ENCODE assay signal across 8 mouse cellular contexts in the genomic region with DNA sequence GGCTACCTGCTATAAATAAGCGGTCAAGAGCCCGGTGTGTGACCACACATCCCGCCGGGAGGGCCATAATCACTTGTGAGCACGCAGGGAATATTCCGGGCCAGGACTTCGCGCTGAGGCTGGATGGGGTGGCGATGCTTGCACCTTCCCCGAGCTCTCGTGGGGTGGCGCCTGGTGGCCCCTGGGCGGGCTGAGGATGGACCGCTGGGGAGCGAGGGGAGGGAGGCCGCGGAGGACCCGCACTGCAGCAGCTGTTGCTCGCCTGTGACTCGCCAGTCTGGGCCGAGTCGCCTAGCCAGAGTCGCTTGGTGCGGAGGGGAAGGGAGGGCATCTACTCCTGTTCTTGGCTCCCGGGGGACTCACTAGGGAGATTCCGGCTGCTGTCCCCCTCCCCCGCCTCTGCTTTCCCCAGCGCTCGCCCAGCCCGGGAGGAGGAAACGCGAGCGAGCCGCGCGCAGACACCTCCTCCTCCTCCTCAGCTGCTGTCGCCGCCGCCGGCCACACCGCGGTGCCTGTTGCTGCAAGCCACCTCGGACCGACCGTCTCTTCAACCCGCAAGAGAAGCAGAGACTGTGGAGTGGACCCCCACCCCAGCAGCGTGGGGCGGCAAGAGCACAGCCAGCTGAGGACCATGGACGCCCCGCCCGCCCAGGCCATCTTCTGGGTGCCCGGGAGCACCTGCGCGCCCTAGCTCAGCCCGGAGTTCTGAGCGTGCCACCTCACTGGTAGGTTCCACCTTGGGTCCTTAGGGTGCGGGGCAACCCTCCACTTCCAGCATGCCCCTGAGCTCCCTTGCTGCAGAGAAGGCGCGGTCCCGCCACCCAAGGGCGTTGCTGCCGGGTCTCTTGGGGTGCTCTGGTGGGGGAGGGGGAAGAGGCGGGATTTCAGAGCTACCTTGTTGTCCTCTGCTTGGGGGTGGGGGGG. TPM values are rescaled to one million over a fixed set of nuclear protein-coding genes. Genes with fewer than 3 reads are reported as not detected.
A peak's percentile ranks its signal among the peaks of the same experiment; 100 is the strongest.
DNase-seq lines count a peak whose midpoint lies in the region; ATAC-seq and TF ChIP-seq lines count a peak whose summit lies in the region.

No protein-coding gene starts in this region.

- H3K27ac ChIP-seq in cortical plate, adult 2 months (ENCODE audit: insufficient read depth, low read length), result no peak overlapping the region
- no peak overlapping the region for H3K27ac ChIP-seq in intestine, postnatal 0 days (ENCODE audit: low read depth, low read length)
- peak overlapping the region; percentile 38 for H3K27ac ChIP-seq in limb, embryonic 10.5 days
- H3K27ac ChIP-seq in midbrain, embryonic 11.5 days (ENCODE audit: low read depth, low read length), result no peak overlapping the region

- peaks cover 2% of the 10 kb centered on the region; the same call in 1 of the 2 replicates for H3K27me3 ChIP-seq in intestine, postnatal 0 days (replicated peaks; ENCODE audit: control insufficient read depth, insufficient read depth, low read length)
- peaks cover 75% of the 10 kb centered on the region for H3K27me3 ChIP-seq in limb, embryonic 10.5 days (ENCODE audit: low read depth, poor library complexity, severe bottlenecking)
- peaks cover 27% of the 10 kb centered on the region for H3K27me3 ChIP-seq in midbrain, embryonic 11.5 days (ENCODE audit: control insufficient read depth, insufficient read depth, low read length)

- H3K4me1 ChIP-seq in cortical plate, adult 2 months (ENCODE audit: control insufficient read depth, insufficient read depth, low read length), result no peaks in the 10 kb centered on the region; the same call in 1 of the 2 replicates
- H3K4me1 ChIP-seq in intestine, postnatal 0 days (replicated peaks; ENCODE audit: control insufficient read depth, insufficient read depth, low read length), result no peaks in the 10 kb centered on the region
- H3K4me1 ChIP-seq in limb, embryonic 10.5 days, result peaks cover 31% of the 10 kb centered on the region
- H3K4me1 ChIP-seq in midbrain, embryonic 11.5 days (ENCODE audit: control insufficient read depth, insufficient read depth, low read length), result no peaks in the 10 kb centered on the region; the same call in 1 of the 2 replicates

- no peaks in the 10 kb centered on the region for H3K36me3 ChIP-seq in intestine, postnatal 0 days (ENCODE audit: control insufficient read depth, insufficient read depth)
- no peaks in the 10 kb centered on the region for H3K36me3 ChIP-seq in limb, embryonic 10.5 days
- H3K36me3 ChIP-seq in midbrain, embryonic 11.5 days (ENCODE audit: control insufficient read depth, insufficient read depth, low read length), result no peaks in the 10 kb centered on the region

- peak overlapping the region; percentile 76 for H3K4me3 ChIP-seq in cortical plate, adult 2 months (ENCODE audit: insufficient read depth, low read length)
- peak overlapping the region; percentile 70 for H3K4me3 ChIP-seq in intestine, postnatal 0 days (ENCODE audit: low read depth, low read length)
- peak overlapping the region; percentile 63 for H3K4me3 ChIP-seq in limb, embryonic 10.5 days
- peak overlapping the region; percentile 62 for H3K4me3 ChIP-seq in midbrain, embryonic 11.5 days (ENCODE audit: low read depth, low read length)

- H3K9ac ChIP-seq in intestine, postnatal 0 days (ENCODE audit: low read depth, low read length), result peak overlapping the region; percentile 54
- peak overlapping the region; percentile 67 for H3K9ac ChIP-seq in midbrain, embryonic 11.5 days (ENCODE audit: low read length)

- H3K4me2 ChIP-seq in intestine, postnatal 0 days (replicated peaks; ENCODE audit: low read depth), result peak overlapping the region; percentile 100
- H3K4me2 ChIP-seq in midbrain, embryonic 11.5 days, result peak overlapping the region; percentile 100

- no peak for TF ChIP-seq CTCF in cortical plate, adult 2 months (IDR thresholded peaks at IDR 0.05; ENCODE audit: extremely low read depth, insufficient read depth, low read length)
- TF ChIP-seq CTCF in intestine, postnatal 0 days (IDR thresholded peaks at IDR 0.05; ENCODE audit: low read depth), result peak; percentile 61

- ATAC-seq in granulocyte monocyte progenitor cell, adult 5-6 weeks (replicated peaks; ENCODE audit: poor library complexity, severe bottlenecking), result peak; percentile 49
- peak; percentile 50 for ATAC-seq in intestine, postnatal 0 days
- peak; percentile 86 for ATAC-seq in midbrain, embryonic 11.5 days (ENCODE audit: low FRiP score)

- no peak for TF ChIP-seq POLR2A in cortical plate, adult 2 months (IDR thresholded peaks at IDR 0.05; ENCODE audit: extremely low read depth, insufficient read depth, low read length)

- peak; percentile 70 for DNase-seq in ZHBTc4 (ENCODE audit: low read depth, low spot score)
- peak; percentile 76 for DNase-seq in limb, embryonic 10.5 days (ENCODE audit: low spot score)
- DNase-seq in midbrain, embryonic 11.5 days (ENCODE audit: low spot score, missing footprints), result peak; percentile 95
- DNase-seq in right cerebral cortex, postnatal 4 days, result peak; percentile 65
- DNase-seq in urinary bladder, postnatal 4 days (ENCODE audit: low spot score in 2 of 2), result peak; percentile 47 to 71

- WGBS in intestine, postnatal 0 days, result 0% methylated on average over 52 of the region's 63 CpGs
- under 1% methylated on average over 58 of the region's 63 CpGs for WGBS in limb, embryonic 10.5 days
- under 1% methylated on average over 59 of the region's 63 CpGs for WGBS in midbrain, embryonic 11.5 days

- no peaks in the 10 kb centered on the region for H3K9me3 ChIP-seq in intestine, postnatal 0 days (ENCODE audit: control insufficient read depth)
- H3K9me3 ChIP-seq in limb, embryonic 10.5 days (replicated peaks), result no peaks in the 10 kb centered on the region
- H3K9me3 ChIP-seq in midbrain, embryonic 11.5 days (ENCODE audit: control insufficient read depth, low read length), result no peaks in the 10 kb centered on the region

RNA-seq across cellular contexts. Expression of a gene that starts 3.9 kb away (rescaled TPM):
- 13.8 and 16.8 TPM in 2 replicates for polyA plus RNA-seq in cortical plate, adult 2 months (2012; rRNA removed)
- 17.5 and 18.5 TPM in 2 replicates for total RNA-seq in granulocyte monocyte progenitor cell, adult 5-6 weeks (2014; fragmentation: Nextera tagmentation)
- total RNA-seq in granulocyte monocyte progenitor cell, adult 5-6 weeks (2017), result 33.6 and 34.7 TPM in 2 replicates
- polyA plus RNA-seq in intestine, postnatal 0 days (2015; fragmentation: Nextera tagmentation; extraction: Ambion mirVana), result 59.4 and 64.3 TPM in 2 replicates
- polyA plus RNA-seq in limb, embryonic 10.5 days (2016; fragmentation: Nextera tagmentation; extraction: Ambion mirVana), result 31.8 and 35.0 TPM in 2 replicates
- 18.6 and 21.0 TPM in 2 replicates for polyA plus RNA-seq in midbrain, embryonic 11.5 days (2014; fragmentation: Nextera tagmentation; extraction: Ambion mirVana)
